Mouse (Mus musculus) C2C12 (cell line): ENCODE data around the gene Klhl2.

Experiments
- CEBPB ChIP-seq: IDR thresholded peaks from one replicate; pipeline ENCODE4 v1.6.1; 2011; ENCODE audit warnings: low read depth, mild to moderate bottlenecking, control low read depth, moderate library complexity
- CTCF ChIP-seq: IDR thresholded peaks from one replicate; pipeline ENCODE4 v1.5.1; 2011; ENCODE audit not compliant: control insufficient read depth, insufficient read depth, insufficient read length
- FOSL1 ChIP-seq: IDR thresholded peaks from one replicate; pipeline ENCODE4 v1.8.0; 2011; ENCODE audit warnings: mild to moderate bottlenecking, low read length; ENCODE audit not compliant: poor library complexity, insufficient read depth, severe bottlenecking
- MAX ChIP-seq: IDR thresholded peaks from one replicate; pipeline ENCODE4 v1.6.1; 2011; ENCODE audit warnings: mild to moderate bottlenecking, control low read depth
- MYOD1 ChIP-seq: IDR thresholded peaks from one replicate; pipeline ENCODE4 v1.6.1; 2011; ENCODE audit warnings: low read depth; ENCODE audit not compliant: control insufficient read depth, insufficient read length
- MYOG ChIP-seq: IDR thresholded peaks from one replicate; pipeline ENCODE4 v1.6.1; 2011; ENCODE audit not compliant: control insufficient read depth, insufficient read length; ENCODE audit errors: extremely low read depth
- USF1 ChIP-seq: IDR thresholded peaks from one replicate; pipeline ENCODE4 v1.6.1; 2011; ENCODE audit warnings: low read depth, mild to moderate bottlenecking, control low read depth, moderate library complexity

DNA sequence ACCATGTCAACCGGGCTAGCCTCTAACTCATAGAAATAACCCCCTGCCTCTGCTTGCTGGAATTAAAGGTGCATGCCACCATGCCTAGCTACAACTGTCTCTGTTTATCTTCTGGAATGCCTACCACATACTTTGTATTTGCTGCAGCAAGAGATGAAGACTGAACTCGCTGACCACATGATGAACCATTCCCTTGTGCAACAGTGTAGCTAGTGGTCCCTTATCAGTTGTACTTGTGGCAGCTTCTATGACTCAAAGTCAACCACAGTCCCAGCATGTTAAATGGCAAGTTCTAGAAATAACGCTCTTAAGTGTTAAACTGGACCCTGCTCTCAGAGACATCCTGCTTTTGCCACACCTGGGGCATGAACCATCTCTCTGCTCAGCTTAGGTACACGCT lies 28.9 kb downstream of the Klhl2 start:
- no peak for TF ChIP-seq CTCF
- TF ChIP-seq MYOD1, result peak; percentile 42
- TF ChIP-seq USF1, result no peak
- TF ChIP-seq CEBPB, result peak; percentile 92
- no peak for TF ChIP-seq MAX
- no peak for TF ChIP-seq FOSL1
- TF ChIP-seq MYOG, result no peak
